Mouse (Mus musculus) kidney, embryonic 15.5 days (tissue): ENCODE measurements at regions not wholly inside any gene's neighbourhood (a gene's known extent, or its start where the extent isn't known, plus 50 kb on each side); places are given as distances from the start of the nearest gene placed in this dataset.
A peak's percentile ranks its signal among the peaks of the same experiment; 100 is the strongest.

Experiments used
- ATAC-seq: fragments of 200-750 bp; cut with Nextera tagmentation; replicated peaks from 2 replicates; pipeline ENCODE4 v1.8.0; 2017; ENCODE audit warnings: moderate TSS enrichment; ENCODE audit not compliant: low FRiP score
- H3K27ac ChIP-seq: fragments of 300-500 bp; sonication (generic); 2 replicates; pipeline ENCODE4 v1.5.1; 2015; ENCODE audit warnings: mild to moderate bottlenecking, inconsistent platforms
- H3K27me3 ChIP-seq: fragments of 300-500 bp; sonication (generic); 2 replicates; pipeline ENCODE4 v1.6.1; 2015; ENCODE audit warnings: inconsistent platforms
- H3K36me3 ChIP-seq: fragments of 300-500 bp; sonication (generic); 2 replicates; pipeline ENCODE4 v1.6.1; 2015; ENCODE audit warnings: inconsistent platforms
- H3K4me1 ChIP-seq: fragments of 300-500 bp; sonication (generic); 2 replicates; pipeline ENCODE4 v1.6.1; 2015; ENCODE audit warnings: inconsistent platforms
- H3K4me2 ChIP-seq: fragments of 300-500 bp; sonication (generic); 2 replicates; pipeline ENCODE4 v1.6.1; 2015; ENCODE audit warnings: moderate library complexity, mild to moderate bottlenecking, inconsistent platforms
- H3K4me3 ChIP-seq: fragments of 300-500 bp; sonication (generic); replicated peaks from 2 replicates; pipeline ENCODE4 v1.5.1; 2015; ENCODE audit warnings: mild to moderate bottlenecking, inconsistent platforms
- H3K9ac ChIP-seq: fragments of 300-500 bp; sonication (generic); 2 replicates; pipeline ENCODE4 v1.6.1; 2015; ENCODE audit warnings: mild to moderate bottlenecking, inconsistent platforms
- H3K9me3 ChIP-seq: fragments of 300-500 bp; sonication (generic); replicated peaks from 2 replicates; pipeline ENCODE4 v1.6.1; 2016; ENCODE audit warnings: inconsistent platforms
- WGBS: fragments of 180-500 bp; shearing (Covaris S2); methylation state at CpG from one replicate; pipeline ENCODE4 v1.1.7; 2015; ENCODE audit warnings: mixed read lengths; 5-methylcytosine and 5-hydroxymethylcytosine counted together

GRCm38 (mm10) chr12:15651293-15651692 is 165.4 kb downstream of the Trib2 start:
- no peak overlapping the region for H3K4me2 ChIP-seq
- no peak overlapping the region for H3K9ac ChIP-seq
- no peaks in the 10 kb centered on the region; the same call in 1 of the 2 replicates for H3K4me1 ChIP-seq
- 77% methylated on average over 2 of the region's 2 CpGs for WGBS
- H3K9me3 ChIP-seq: no peaks in the 10 kb centered on the region
- H3K36me3 ChIP-seq: no peaks in the 10 kb centered on the region
- H3K27me3 ChIP-seq: no peaks in the 10 kb centered on the region
- ATAC-seq: no peak
- no peak overlapping the region for H3K4me3 ChIP-seq
- H3K27ac ChIP-seq: no peak overlapping the region

- WGBS: 69% methylated on average over 4 of the region's 4 CpGs
- Histone ChIP-seq H3K27ac (no peak overlapping the region), H3K27me3 (no peaks in the 10 kb centered on the region), H3K4me2 (no peak overlapping the region), H3K9ac (no peak overlapping the region), H3K4me3 (no peak overlapping the region), H3K4me1 (no peaks in the 10 kb centered on the region; the same call in 1 of the 2 replicates), H3K36me3 (no peaks in the 10 kb centered on the region), H3K9me3 (no peaks in the 10 kb centered on the region)
- no peak for ATAC-seq
Measured at GRCm38 (mm10) chr12:15649906-15650305, 166.8 kb downstream of the Trib2 start.

- no peaks in the 10 kb centered on the region for H3K27me3 ChIP-seq
- 59% methylated on average over 1 of the region's 1 CpGs for WGBS
Measured at GRCm38 (mm10) chr12:15649226-15649625, 167.5 kb downstream of the Trib2 start.

DNA sequence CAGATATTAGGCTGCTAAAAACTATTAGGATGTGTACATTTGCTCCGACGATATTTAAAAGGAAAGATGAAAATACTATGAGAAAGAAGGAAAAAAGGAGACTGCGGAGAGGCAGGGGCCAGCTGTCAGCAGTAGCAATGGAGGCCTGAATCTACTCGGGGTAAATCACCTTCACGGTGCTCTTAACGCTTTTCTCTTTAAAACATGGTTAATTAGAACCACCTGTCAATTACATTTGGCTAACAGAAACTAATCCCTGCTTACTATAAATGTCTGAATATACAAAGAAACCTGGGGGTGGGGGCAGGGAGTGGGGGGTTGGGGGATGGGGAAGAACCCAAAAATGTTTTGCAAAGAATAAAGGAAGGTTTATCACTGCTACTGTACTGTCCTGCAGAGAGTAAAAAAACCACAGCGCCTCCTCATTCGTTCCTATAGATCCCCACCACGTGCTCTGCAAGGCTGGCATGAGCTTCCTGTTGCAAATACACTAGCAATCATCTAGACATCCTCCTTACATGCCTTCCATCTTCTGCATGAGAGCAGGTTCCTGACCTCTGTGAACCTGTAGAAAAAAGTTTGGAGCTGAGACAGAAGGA is 172.5 kb downstream of the Trib2 start:
- no peaks in the 10 kb centered on the region for H3K36me3 ChIP-seq
- H3K4me2 ChIP-seq: no peak overlapping the region
- peaks cover 12% of the 10 kb centered on the region; the same call in 1 of the 2 replicates for H3K4me1 ChIP-seq
- ATAC-seq: no peak
- no peak overlapping the region for H3K27ac ChIP-seq
- WGBS: 68% methylated on average over 9 of the region's 9 CpGs
- no peak overlapping the region for H3K9ac ChIP-seq
- H3K4me3 ChIP-seq: no peak overlapping the region
- no peaks in the 10 kb centered on the region for H3K9me3 ChIP-seq
- H3K27me3 ChIP-seq: no peaks in the 10 kb centered on the region

More at GRCm38 (mm10) chr12:15649226-15649625, 167.5 kb downstream of the Trib2 start:
- no peak overlapping the region for H3K27ac ChIP-seq
- no peak overlapping the region for H3K4me2 ChIP-seq
- H3K36me3 ChIP-seq: no peaks in the 10 kb centered on the region
- H3K9ac ChIP-seq: no peak overlapping the region
- H3K4me3 ChIP-seq: no peak overlapping the region
- no peaks in the 10 kb centered on the region; the same call in 1 of the 2 replicates for H3K4me1 ChIP-seq
- H3K9me3 ChIP-seq: no peaks in the 10 kb centered on the region
- ATAC-seq: no peak

DNA sequence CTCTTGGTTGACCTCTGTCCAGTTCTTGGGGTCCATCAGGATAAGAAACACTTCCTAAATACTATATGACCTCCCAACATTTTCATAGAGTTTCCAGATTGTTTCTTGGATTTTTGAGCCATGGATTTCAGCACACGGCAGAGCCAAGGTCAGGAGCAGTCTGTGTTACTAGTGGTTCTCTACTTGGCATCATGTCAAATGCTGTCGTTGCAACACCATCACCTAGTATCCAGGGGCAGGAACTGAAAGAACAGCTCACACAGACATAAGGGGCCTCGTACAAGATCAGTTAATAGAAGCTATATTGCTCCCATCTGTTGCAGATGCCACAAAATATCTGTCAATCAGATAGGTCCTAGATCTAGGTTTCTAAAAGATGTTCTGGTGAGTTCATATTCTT is 173.1 kb downstream of the Trib2 start:
- Histone ChIP-seq H3K36me3 (no peaks in the 10 kb centered on the region), H3K27me3 (no peaks in the 10 kb centered on the region), H3K4me1 (peaks cover 12% of the 10 kb centered on the region; the same call in 1 of the 2 replicates), H3K4me2 (no peak overlapping the region), H3K9me3 (no peaks in the 10 kb centered on the region), H3K4me3 (no peak overlapping the region), H3K9ac (no peak overlapping the region), H3K27ac (no peak overlapping the region)
- no peak for ATAC-seq
- WGBS: 54% methylated on average over 3 of the region's 3 CpGs

DNA sequence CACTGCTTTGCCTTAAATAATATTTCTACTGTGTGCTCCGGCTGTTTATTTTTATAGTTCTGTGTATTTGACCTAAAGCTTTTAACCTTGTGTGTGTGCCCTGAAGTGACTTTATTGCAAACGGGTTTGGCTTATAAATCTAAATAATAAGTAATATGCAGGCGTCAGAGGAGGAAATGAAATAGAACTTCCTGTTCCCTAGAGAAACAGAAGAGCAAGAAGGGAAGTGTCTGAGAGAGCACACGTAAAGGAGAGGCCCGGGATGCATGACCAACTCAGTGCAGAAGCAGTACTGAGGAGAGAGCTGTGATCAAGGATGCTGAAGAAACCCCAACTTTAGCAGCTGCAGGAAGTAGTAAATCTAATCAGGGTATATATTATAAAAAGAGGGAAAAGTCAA is 176.4 kb downstream of the Trib2 start:
- Histone ChIP-seq H3K36me3 (no peaks in the 10 kb centered on the region), H3K9ac (no peak overlapping the region), H3K4me3 (no peak overlapping the region), H3K4me1 (peaks cover 12% of the 10 kb centered on the region; the same call in 1 of the 2 replicates), H3K4me2 (no peak overlapping the region), H3K27ac (peak overlapping the region; percentile 67; the same call in 1 of the 2 replicates), H3K9me3 (no peaks in the 10 kb centered on the region), H3K27me3 (no peaks in the 10 kb centered on the region)
- WGBS: 28% methylated on average over 5 of the region's 5 CpGs
- no peak for ATAC-seq

GRCm38 (mm10) chr12:15629971-15630370 is 186.8 kb downstream of the Trib2 start:
- Histone ChIP-seq H3K27me3 (no peaks in the 10 kb centered on the region), H3K27ac (no peak overlapping the region), H3K9ac (no peak overlapping the region), H3K4me2 (no peak overlapping the region), H3K4me3 (no peak overlapping the region), H3K36me3 (no peaks in the 10 kb centered on the region), H3K9me3 (no peaks in the 10 kb centered on the region), H3K4me1 (no peaks in the 10 kb centered on the region)
- no peak for ATAC-seq
- WGBS: 74% methylated on average over 3 of the region's 3 CpGs

GRCm38 (mm10) chr12:15619521-15619920 is 197.2 kb downstream of the Trib2 start:
- no peak overlapping the region for H3K9ac ChIP-seq
- H3K4me3 ChIP-seq: no peak overlapping the region
- no peaks in the 10 kb centered on the region for H3K27me3 ChIP-seq
- 85% methylated on average over 2 of the region's 2 CpGs for WGBS
- H3K9me3 ChIP-seq: no peaks in the 10 kb centered on the region
- H3K4me1 ChIP-seq: no peaks in the 10 kb centered on the region
- no peaks in the 10 kb centered on the region for H3K36me3 ChIP-seq
- H3K27ac ChIP-seq: no peak overlapping the region
- H3K4me2 ChIP-seq: no peak overlapping the region
- no peak for ATAC-seq

DNA sequence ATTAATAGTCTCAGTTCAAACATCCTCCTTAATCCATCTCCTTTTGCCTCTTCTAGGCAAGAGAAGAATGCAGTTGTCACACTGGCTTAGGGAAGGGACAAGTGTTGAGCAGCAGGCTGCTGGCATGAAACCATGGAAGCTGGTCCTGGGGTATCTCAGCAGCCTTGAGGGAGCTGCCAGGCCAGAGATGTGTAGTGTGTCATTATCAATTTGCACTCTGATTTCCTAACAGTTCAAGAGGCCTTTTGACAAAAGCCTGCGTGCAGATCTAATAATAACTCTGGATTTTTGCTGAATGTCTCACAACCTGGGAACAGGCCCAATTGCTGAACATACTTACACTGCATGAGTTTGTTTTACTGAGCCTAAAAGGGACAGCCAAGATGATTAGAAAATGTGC is 199.4 kb downstream of the Trib2 start:
- Histone ChIP-seq H3K9me3 (no peaks in the 10 kb centered on the region), H3K36me3 (no peaks in the 10 kb centered on the region), H3K4me1 (no peaks in the 10 kb centered on the region), H3K4me2 (no peak overlapping the region), H3K9ac (no peak overlapping the region), H3K27me3 (no peaks in the 10 kb centered on the region), H3K4me3 (no peak overlapping the region), H3K27ac (0 out of 2 replicates have a peak overlapping the region, but pooled peaks have one; percentile 56)
- 73% methylated on average over 1 of the region's 1 CpGs for WGBS
- ATAC-seq: no peak

- Histone ChIP-seq H3K27me3 (no peaks in the 10 kb centered on the region), H3K36me3 (no peaks in the 10 kb centered on the region), H3K27ac (no peak overlapping the region), H3K4me1 (peaks cover 17% of the 10 kb centered on the region), H3K9me3 (no peaks in the 10 kb centered on the region), H3K4me3 (no peak overlapping the region), H3K4me2 (no peak overlapping the region), H3K9ac (no peak overlapping the region)
- peak; percentile 62 for ATAC-seq
- WGBS: 14% methylated on average over 5 of the region's 5 CpGs
Measured at GRCm38 (mm10) chr12:15611847-15612580, 204.7 kb downstream of the Trib2 start.

DNA sequence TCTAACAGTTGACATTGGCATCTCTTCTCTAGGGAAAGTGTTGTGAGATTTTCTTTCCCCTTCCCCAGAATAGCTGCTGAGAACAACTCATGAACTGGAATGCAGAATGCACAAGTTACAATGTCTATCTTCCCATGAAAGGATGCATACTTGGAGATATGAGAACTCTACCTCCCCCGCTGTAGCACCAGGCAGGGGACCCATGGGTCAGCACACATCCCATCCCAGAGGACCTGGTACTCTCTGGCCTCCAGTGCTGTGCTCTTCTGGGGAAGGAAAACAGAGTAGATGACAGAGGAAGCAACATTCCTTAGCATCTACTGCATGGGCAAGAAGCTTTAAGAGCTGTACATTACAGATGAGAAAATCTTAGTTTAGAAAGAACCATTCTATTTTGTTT is 209.6 kb downstream of the Trib2 start:
- peak; percentile 63; the same call in 1 of the 2 replicates for ATAC-seq
- Histone ChIP-seq H3K27me3 (0 out of 2 replicates have a peak, but pooled peaks cover 2% of the 10 kb centered on the region), H3K4me1 (peaks cover 21% of the 10 kb centered on the region), H3K4me3 (no peak overlapping the region), H3K27ac (peak overlapping the region; percentile 52), H3K4me2 (no peak overlapping the region), H3K9ac (no peak overlapping the region), H3K36me3 (no peaks in the 10 kb centered on the region), H3K9me3 (no peaks in the 10 kb centered on the region)
- 37% methylated on average over 1 of the region's 1 CpGs for WGBS

DNA sequence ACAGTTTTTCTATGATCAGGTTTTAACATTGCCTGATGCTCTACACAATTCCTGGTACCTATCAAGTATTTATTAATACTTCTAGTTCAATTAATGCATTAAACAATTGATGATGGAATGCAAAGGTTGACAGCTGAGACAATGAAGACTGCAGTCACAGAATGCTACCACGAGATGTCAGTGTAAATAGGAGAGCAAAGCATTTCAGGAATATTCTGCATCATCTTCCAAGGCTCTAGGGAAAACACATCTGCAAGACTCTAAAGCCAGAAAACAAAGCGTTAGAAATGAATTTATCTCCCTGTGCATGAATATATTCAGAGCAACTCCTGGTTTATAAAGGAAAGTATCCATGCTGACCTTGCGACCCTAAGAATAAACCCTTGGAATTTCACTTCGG is 210.6 kb downstream of the Trib2 start:
- no peak for ATAC-seq
- Histone ChIP-seq H3K27me3 (0 out of 2 replicates have a peak, but pooled peaks cover 2% of the 10 kb centered on the region), H3K4me2 (peak overlapping the region; percentile 7; the same call in 1 of the 2 replicates), H3K36me3 (no peaks in the 10 kb centered on the region), H3K4me1 (peaks cover 16% of the 10 kb centered on the region), H3K9me3 (no peaks in the 10 kb centered on the region), H3K27ac (peak overlapping the region; percentile 52; the same call in 1 of the 2 replicates), H3K4me3 (no peak overlapping the region), H3K9ac (no peak overlapping the region)
- 48% methylated on average over 4 of the region's 4 CpGs for WGBS
